Mouse (Mus musculus): Measurements from ENCODE around the gene Tet3.

- TF ChIP-seq CTCF (IDR thresholded peaks at IDR 0.05; ENCODE audit: low read depth) (no peak), EP300 (IDR thresholded peaks at IDR 0.05; ENCODE audit: low read depth) (no peak)
Measured at GRCm38 (mm10) chr6:83437802-83438201, 21.1 kb downstream of the Tet3 start.

All from liver, postnatal 0 days (tissue).